Mouse (Mus musculus): Measurements from ENCODE around the gene Acpp.
"Not testable (repeated sequence)": the region's sequence is repeated elsewhere in the genome, so short reads cannot be mapped to it uniquely, and the experiment has no call there.

The Acpp gene

GRCm38 (mm10) chr9:104337183-104337931 lies at the start of gene Acpp:
Acpp (minus strand) TSS chr9:104337748.
- in situ Hi-C loops (cut with MboI, MseI) = no loop called here

GRCm38 (mm10) chr9:104382571-104383170 lies 45.1 kb upstream of the Acpp start:
- in situ Hi-C loops (cut with MboI, MseI) = no loop called here

- in situ Hi-C loops (cut with MboI, MseI) = no loop called here
Measured at GRCm38 (mm10) chr9:104379532-104380162, 42.1 kb upstream of the Acpp start.

GRCm38 (mm10) chr9:104375573-104375972 lies 38.0 kb upstream of the Acpp start:
- in situ Hi-C loops (cut with MboI, MseI) = no loop called here

- in situ Hi-C loops (cut with MboI, MseI) = no loop called here
Measured at GRCm38 (mm10) chr9:104373253-104373652, 35.7 kb upstream of the Acpp start.

- in situ Hi-C loops (cut with MboI, MseI) = no loop called here
Measured at GRCm38 (mm10) chr9:104366983-104367382, 29.4 kb upstream of the Acpp start.

- in situ Hi-C loops (cut with MboI, MseI) = not testable (repeated sequence)
Measured at GRCm38 (mm10) chr9:104361951-104362350, 24.4 kb upstream of the Acpp start.

- in situ Hi-C loops (cut with MboI, MseI) = no loop called here
Measured at GRCm38 (mm10) chr9:104361073-104361891, 23.7 kb upstream of the Acpp start.

GRCm38 (mm10) chr9:104360389-104360788 lies 22.8 kb upstream of the Acpp start:
- in situ Hi-C loops (cut with MboI, MseI) = no loop called here

- in situ Hi-C loops (cut with MboI, MseI) = no loop called here
Measured at GRCm38 (mm10) chr9:104355521-104356270, 18.1 kb upstream of the Acpp start.

GRCm38 (mm10) chr9:104344136-104344535 lies 6.6 kb upstream of the Acpp start:
- in situ Hi-C loops (cut with MboI, MseI) = no loop called here

GRCm38 (mm10) chr9:104339483-104339882 lies 1.9 kb upstream of the Acpp start:
- in situ Hi-C loops (cut with MboI, MseI) = no loop called here

GRCm38 (mm10) chr9:104338489-104339427 lies 1.2 kb upstream of the Acpp start:
- in situ Hi-C loops (cut with MboI, MseI) = no loop called here

- in situ Hi-C loops (cut with MboI, MseI) = no loop called here
Measured at GRCm38 (mm10) chr9:104331301-104331700, 6.2 kb downstream of the Acpp start.

- in situ Hi-C loops (cut with MboI, MseI) = no loop called here
Measured at GRCm38 (mm10) chr9:104328655-104329054, 8.9 kb downstream of the Acpp start.

- in situ Hi-C loops (cut with MboI, MseI) = no loop called here
Measured at GRCm38 (mm10) chr9:104321519-104321918, 16.0 kb downstream of the Acpp start.

- in situ Hi-C loops (cut with MboI, MseI) = no loop called here
Measured at GRCm38 (mm10) chr9:104316351-104316750, 21.2 kb downstream of the Acpp start.

GRCm38 (mm10) chr9:104315499-104315898 lies 22.0 kb downstream of the Acpp start:
- in situ Hi-C loops (cut with MboI, MseI) = no loop called here

GRCm38 (mm10) chr9:104306734-104307133 lies 30.8 kb downstream of the Acpp start:
- in situ Hi-C loops (cut with MboI, MseI) = no loop called here

All from T-helper 1 cell (primary cell).